Mouse (Mus musculus) lung, adult 2 months (tissue): ENCODE results near the gene 1700034I23Rik. TPM values are rescaled to one million over a fixed set of nuclear protein-coding genes. Genes with fewer than 3 reads are reported as not detected.
A peak's percentile ranks its signal among the peaks of the same experiment; 100 is the strongest.
"Not testable (repeated sequence)": the region's sequence is repeated elsewhere in the genome, so short reads cannot be mapped to it uniquely, and the experiment has no call there.

Source experiments
- DNase-seq: peaks from one replicate; pipeline ENCODE4 v3.0.0; 2022
- H3K4me1 ChIP-seq: fragments of 200-500 bp; 2 replicates; pipeline ENCODE4 v1.6.1; 2011; ENCODE audit warnings: low read length; ENCODE audit not compliant: control insufficient read depth, insufficient read depth
- H3K4me3 ChIP-seq: fragments of 200-500 bp; replicated peaks from 2 replicates; pipeline ENCODE3; 2011; ENCODE audit warnings: low read depth, mild to moderate bottlenecking, control low read depth, low read length; ENCODE audit errors: extremely low read depth
- CTCF ChIP-seq: fragments of 200-500 bp; IDR thresholded peaks from 2 replicates; pipeline ENCODE4 v1.5.1; 2011; ENCODE audit warnings: mild to moderate bottlenecking, low read length, control low read depth; ENCODE audit not compliant: insufficient read depth
- POLR2A ChIP-seq: fragments of 200-500 bp; IDR thresholded peaks from 2 replicates; pipeline ENCODE4 v1.6.1; 2011; ENCODE audit warnings: low read depth, mild to moderate bottlenecking, control low read depth, low read length, borderline replicate concordance; ENCODE audit errors: extremely low read depth
- WGBS: fragments of 180-500 bp; shearing (Covaris S2); methylation state at CpG from one replicate; pipeline ENCODE4 v1.1.7; 2018; 5-methylcytosine and 5-hydroxymethylcytosine counted together
- polyA plus RNA-seq: library from polyadenylated mRNA; depleted of rRNA; stranded (reverse); fragments of >200 nt; gene quantifications from 2 replicates; pipeline ENCODE4 v1.2.3, GENCODE M21; 2012; rRNA removed

1700034I23Rik gene
- polyA plus RNA-seq, result not detected in 2 replicates

DNA sequence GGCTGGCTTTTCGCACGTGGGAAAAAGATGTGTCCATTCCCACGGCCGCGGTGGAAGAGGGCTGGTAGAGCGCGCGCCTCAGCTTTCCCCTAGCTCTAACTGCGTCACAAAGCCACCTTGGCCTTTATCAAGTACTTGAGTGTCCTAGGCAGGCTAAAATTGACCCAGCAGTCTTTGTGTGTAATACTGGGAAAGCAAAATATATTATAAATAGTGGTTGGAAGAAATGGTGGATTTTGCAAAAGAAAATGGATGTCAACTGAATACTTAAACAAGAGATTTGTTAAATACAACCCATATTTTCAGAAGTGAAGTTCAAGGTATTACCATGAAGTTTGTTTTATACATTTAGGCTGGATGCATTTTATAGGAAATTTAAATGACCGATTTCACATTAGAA, at the start of gene 1700034I23Rik:
TSS of gene 1700034I23Rik (minus strand) at position 101 of the 400 bp plus-strand sequence.
- DNase-seq, H3K4me1 ChIP-seq, H3K4me3 ChIP-seq: not testable (repeated sequence)
- 98% methylated on average over 7 of the region's 10 CpGs for WGBS

DNA sequence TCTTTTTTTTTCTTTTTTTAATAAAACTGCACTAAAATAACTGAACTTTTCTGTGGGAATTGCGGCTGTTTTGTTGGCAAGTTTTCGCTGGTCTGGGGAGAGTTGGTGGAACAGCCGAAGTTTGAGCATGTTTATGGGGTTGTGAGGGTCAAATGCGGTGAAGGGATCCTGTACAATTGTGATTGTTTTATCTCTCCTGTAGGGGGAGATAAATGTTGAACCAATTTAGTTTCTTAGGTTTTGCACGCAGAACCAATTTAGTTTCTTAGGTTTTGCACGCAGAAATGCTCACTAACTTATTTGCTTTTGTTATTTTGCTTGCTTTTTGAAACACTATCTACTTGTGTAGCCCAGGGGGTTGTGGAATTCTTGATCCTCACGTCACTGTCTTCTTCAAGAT, 49.0 kb upstream of the 1700034I23Rik start:
- TF ChIP-seq CTCF (no peak), POLR2A (no peak)
- Histone ChIP-seq H3K4me1 (no peaks in the 10 kb centered on the region; the same call in 1 of the 2 replicates), H3K4me3 (peak overlapping the region; percentile 13)
- DNase-seq, result peak; percentile 9
- 10% methylated on average over 7 of the region's 7 CpGs for WGBS

DNA sequence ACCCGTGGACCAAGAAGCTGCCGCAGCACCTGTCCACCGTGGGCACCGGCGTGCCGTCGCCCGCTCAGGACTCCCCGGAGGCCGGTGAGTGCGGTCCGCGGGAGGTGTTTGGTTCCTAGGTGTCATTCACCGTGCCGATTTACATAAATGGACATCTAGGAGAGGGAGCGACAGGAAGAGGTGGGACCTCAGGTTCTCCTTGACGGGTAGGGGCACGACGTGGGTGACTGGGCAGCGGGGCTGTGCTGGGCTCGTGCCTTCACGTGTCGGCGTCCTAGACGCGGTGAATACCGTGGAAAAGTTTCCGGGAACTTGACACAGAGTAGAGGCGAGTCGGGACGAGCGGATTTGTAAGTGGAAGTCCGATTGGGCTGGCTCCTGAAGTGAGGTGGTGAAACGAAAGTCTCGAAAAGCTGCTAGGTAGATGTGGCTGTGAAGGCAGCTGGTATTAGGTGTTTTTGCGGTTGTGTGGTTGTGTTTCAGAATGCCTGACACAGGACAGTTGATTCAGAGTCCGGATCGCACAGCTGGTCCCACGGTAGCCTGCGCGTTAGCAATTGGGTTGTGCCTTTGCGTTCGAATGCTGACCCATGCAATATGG, 48.4 kb upstream of the 1700034I23Rik start:
- TF ChIP-seq CTCF, result no peak
- TF ChIP-seq POLR2A, result peak; percentile 37; the same call in 1 of the 2 replicates
- Histone ChIP-seq H3K4me3 (peak overlapping the region; percentile 81), H3K4me1 (no peaks in the 10 kb centered on the region; the same call in 1 of the 2 replicates)
- DNase-seq, result peak; percentile 72
- WGBS, result under 1% methylated on average over 43 of the region's 43 CpGs

DNA sequence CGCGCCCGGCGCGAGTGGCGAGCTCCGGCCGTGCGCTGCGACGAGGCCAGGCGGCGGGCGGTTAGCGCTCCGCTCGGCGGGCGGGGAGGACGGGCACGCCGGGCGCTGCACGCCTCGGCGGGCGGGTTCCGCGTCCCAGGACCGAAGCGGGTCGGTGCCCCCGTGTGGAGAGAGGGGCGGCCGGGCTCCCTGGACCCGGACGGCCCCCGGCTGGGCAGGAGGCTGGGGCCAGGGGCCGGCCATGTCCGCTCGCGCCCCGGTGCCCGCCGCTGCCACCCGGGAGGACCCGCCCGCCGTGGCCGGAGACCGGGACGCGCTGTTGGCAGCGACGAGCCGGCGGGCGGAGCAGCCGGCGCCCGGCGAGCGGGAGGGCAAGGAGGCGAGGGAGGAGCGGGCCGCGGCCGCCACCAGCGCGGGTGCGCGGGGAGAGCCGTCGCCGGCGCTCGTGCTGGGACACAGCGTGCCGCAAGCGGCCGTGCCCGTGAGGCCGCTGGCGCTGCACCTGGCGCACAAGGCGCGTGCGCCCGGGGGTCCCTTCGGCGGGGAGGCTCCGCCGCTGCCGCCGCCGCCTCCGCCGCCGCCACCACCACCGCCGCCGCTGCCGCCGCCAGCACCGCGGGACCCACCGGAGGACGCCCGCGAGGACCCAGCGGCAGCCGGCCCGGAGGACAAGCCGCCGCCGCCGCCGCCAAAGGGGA, 47.7 kb upstream of the 1700034I23Rik start:
- Histone ChIP-seq H3K4me1 (no peaks in the 10 kb centered on the region; the same call in 1 of the 2 replicates), H3K4me3 (peak overlapping the region; percentile 81)
- no peak for TF ChIP-seq CTCF
- no peak for TF ChIP-seq POLR2A
- whole genome bisulfite sequencing, result under 1% methylated on average over 96 of the region's 118 CpGs
- DNase-seq, result no peak

DNA sequence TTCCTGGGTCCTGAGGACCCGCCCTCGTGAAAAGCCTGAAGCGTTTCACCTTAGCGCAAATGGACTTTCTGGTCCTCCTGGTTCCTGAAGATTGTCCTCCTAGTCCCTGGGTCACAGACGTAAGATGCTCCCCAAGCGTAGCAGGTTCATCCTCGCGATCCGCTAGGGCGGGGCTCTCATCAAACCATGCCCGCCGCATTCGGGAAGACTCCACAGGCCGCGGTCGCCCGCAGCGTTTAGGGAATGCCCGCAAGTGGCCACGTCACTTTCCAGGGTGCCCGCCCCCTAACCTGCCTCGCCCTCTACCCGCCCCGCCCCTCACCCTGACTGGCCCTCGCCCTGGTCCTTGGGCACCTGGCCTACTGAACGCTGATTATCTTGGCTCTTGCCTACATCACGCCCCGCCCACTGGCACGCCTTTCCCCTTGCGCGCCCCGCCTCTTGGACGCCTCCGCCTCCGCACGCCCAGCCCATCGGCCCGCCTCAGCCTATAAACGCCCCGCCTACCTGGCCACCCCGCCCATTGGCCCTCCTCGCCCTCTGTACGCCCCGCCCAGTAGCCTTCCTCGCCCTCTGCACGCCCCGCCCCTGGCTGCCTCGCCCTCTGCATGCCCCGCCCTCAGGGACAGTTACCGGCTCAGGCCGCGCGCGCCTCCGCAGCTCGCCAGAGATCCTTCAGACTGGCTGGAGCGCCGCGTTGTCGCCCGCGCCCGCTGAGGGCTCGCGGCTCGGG, 47.0 kb upstream of the 1700034I23Rik start, which contains the start of gene Larp1b:
TSS of gene Larp1b (plus strand) at position 659 of the 733 bp plus-strand sequence.
- no peak for TF ChIP-seq CTCF
- peak; percentile 75; the same call in 1 of the 2 replicates for TF ChIP-seq POLR2A
- peak; percentile 100 for DNase-seq
- WGBS, result under 1% methylated on average over 64 of the region's 66 CpGs
- no peaks in the 10 kb centered on the region; the same call in 1 of the 2 replicates for H3K4me1 ChIP-seq
- H3K4me3 ChIP-seq, result peak within 1 kb of the TSS; percentile 81

DNA sequence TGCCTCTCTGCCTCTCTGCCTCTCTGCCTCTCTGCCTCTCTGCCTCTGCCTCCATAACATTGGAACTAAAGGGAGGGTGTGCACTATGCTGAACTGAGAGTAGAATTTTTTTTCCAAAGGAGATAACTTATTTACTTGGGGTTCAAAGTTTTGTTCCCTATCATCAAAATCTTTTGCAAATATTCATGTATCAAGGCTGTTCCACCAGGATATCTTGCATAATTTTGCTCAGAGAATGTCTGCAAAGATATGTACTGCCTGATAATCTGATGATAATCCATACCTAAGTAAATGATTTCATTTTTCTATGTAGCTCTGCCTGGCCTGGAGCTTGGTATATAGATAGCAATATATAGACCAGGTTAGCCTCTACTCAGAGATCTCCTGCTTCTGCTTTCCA, 36.7 kb upstream of the 1700034I23Rik start:
- TF ChIP-seq CTCF, result no peak
- no peak for TF ChIP-seq POLR2A
- Histone ChIP-seq H3K4me3 (no peak overlapping the region), H3K4me1 (no peaks in the 10 kb centered on the region)
- DNase-seq, result no peak

DNA sequence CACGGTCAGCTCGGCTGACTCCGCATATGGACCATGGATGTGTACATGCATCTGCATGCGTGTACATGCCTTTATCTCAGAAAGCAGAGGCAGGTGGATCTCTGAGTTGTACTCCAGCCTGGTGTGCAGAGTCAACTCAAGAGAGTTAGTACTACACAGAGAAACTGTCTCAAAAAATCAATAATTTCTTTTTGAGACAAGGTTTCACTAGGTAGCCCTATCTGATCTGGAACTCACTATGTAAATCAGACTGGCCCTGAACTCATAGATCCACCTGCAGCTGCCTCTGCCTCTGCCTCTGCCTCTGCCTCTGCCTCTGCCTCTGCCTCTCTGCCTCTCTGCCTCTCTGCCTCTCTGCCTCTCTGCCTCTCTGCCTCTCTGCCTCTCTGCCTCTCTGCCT, 36.2 kb upstream of the 1700034I23Rik start:
- 95% methylated on average over 4 of the region's 4 CpGs for WGBS
- DNase-seq, result no peak
- no peaks in the 10 kb centered on the region for H3K4me1 ChIP-seq
- TF ChIP-seq POLR2A, result no peak
- no peak for TF ChIP-seq CTCF
- no peak overlapping the region for H3K4me3 ChIP-seq

DNA sequence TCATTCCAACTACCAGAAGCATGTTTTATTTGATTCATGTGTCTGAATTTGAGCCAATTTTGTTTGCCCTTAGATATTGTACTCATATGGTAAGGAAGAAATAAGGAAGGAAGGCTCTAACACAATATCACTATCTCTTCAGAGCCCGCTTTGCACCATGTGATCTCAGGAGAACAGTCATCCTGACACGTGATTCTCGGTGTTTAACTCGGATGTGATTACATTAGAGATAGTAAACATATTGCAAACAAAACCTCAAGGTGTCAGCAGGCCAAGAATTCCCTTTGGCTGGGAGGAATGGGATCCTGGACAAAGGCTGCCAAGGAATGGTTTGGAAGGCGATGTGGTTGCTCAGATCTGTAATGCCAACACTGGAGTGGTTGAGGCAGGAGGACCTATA, 35.8 kb upstream of the 1700034I23Rik start:
- 62% methylated on average over 5 of the region's 5 CpGs for WGBS
- no peak for TF ChIP-seq CTCF
- TF ChIP-seq POLR2A, result no peak
- no peak for DNase-seq
- Histone ChIP-seq H3K4me3 (no peak overlapping the region), H3K4me1 (no peaks in the 10 kb centered on the region)

DNA sequence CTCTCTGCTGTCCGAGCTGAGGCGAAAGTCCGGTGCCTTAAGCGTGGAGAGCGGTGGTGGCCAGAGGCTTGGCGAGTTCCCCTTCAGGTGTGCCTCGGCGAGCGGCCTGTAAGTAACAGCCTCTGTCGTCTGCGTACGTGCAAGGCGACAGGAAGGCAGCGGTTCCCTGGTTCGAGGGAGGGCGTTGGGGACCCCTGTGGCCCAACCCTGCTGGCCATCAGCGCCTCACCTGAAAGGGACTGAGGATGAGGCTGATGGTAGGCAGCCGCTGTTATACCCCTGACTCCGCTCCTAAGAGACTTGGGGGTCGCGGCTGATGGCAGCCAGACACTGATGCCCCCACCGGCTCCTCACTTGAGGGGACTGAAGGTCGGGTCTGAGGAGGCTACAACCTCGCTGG, 8.0 kb downstream of the 1700034I23Rik start:
- 1% methylated on average over 21 of the region's 24 CpGs for WGBS
- peak overlapping the region; percentile 73 for H3K4me3 ChIP-seq
- DNase-seq, result peak; percentile 30
- H3K4me1 ChIP-seq, result not testable (repeated sequence)
